Mouse (Mus musculus): ENCODE results near the gene Gm11627. TPM values are rescaled to one million over a fixed set of nuclear protein-coding genes. Genes with fewer than 3 reads are reported as not detected.

Gene Gm11627
- total RNA-seq, 2 experiments from 2014 or later, result 0.69 TPM; not detected in 1

- no peak for DNase-seq
Observed at GRCm38 (mm10) chr11:102602816-102603495, 23.7 kb upstream of the Gm11627 start.

DNA sequence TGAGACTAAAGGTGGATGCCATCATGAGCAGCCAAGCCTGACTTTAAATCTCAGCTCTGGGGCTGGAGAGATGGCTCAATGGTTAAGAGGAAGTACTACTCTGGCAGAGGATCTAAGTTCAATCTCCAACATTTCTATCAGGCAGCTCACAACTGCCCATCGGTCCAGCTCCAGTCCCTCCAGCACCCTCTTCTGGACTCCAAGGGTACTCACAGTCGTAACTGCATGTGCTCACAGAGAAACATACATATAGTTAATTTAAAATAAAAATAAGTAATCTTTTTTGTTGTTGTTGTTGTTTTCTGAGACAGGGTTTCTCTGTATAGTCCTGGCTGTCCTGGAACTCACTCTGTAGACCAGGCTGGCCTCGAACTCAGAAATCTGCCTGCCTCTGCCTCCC is 20.7 kb upstream of the Gm11627 start:
- DNase-seq, result no peak

DNA sequence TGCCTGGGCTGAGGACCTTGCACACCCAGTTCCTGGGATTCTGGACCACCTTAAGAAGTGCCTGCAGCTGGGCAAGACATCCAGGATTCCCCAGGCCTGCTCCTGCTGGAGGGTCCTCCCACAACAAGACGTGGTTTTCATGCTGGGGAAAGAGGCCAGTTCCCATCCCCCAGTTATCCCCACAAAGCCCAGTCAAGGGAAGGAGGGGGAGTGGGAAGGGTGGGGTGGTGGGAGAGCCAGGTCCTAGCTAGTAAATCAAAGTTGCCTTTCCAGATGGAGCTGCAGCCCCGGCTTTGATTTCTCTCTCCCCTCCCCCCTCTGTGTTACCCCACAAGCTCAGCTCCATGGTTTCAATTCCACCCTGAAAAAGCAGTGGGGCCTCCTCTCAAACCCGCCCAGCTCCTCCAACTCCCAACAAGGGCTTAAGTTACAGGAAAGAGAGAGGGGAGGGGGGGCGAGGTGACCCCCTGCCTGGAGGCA is 16.1 kb upstream of the Gm11627 start:
- DNase-seq, result no peak

- no peak for DNase-seq
Observed at GRCm38 (mm10) chr11:102587554-102587953, 8.3 kb upstream of the Gm11627 start.

GRCm38 (mm10) chr11:102586445-102587130 is 7.3 kb upstream of the Gm11627 start:
- DNase-seq, result no peak

- no peak for DNase-seq
Observed at GRCm38 (mm10) chr11:102582736-102583135, 3.5 kb upstream of the Gm11627 start.

DNA sequence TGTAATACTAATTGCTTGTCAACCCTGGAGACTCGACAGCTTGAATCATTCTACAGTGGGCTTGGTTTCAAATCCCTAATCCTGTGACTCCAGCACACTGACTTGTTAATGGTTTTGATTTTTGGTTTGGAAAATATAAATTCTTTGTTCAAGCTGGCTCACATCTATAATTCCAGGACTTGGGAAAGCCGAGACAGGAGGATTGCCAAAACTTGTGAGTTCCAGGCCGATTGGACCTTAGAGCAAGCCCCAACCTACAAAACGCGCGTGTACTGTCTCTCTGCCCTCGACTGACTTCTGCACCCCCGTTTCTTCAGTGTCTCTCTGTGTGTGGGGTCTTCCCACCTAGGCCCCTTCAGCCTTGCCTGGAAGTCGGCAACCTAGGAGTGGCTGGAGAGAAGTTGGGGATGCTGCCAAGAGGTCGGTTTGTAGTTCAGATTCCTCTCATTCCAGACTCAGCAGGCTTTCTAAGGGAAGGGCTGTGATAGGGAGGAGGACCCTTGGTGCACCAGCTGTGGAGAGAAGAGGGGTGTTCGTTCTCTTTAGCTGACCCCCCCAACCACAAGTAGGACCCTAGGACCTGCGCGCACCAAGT is 2.9 kb upstream of the Gm11627 start:
- DNase-seq, result peak in 1 of 2 experiments; percentile 18

- peak in 1 of 2 experiments; percentile 9 for DNase-seq
Observed at GRCm38 (mm10) chr11:102581281-102582015, 2.2 kb upstream of the Gm11627 start.

GRCm38 (mm10) chr11:102580034-102580330 is 721 bp upstream of the Gm11627 start:
- DNase-seq, result no peak

DNA sequence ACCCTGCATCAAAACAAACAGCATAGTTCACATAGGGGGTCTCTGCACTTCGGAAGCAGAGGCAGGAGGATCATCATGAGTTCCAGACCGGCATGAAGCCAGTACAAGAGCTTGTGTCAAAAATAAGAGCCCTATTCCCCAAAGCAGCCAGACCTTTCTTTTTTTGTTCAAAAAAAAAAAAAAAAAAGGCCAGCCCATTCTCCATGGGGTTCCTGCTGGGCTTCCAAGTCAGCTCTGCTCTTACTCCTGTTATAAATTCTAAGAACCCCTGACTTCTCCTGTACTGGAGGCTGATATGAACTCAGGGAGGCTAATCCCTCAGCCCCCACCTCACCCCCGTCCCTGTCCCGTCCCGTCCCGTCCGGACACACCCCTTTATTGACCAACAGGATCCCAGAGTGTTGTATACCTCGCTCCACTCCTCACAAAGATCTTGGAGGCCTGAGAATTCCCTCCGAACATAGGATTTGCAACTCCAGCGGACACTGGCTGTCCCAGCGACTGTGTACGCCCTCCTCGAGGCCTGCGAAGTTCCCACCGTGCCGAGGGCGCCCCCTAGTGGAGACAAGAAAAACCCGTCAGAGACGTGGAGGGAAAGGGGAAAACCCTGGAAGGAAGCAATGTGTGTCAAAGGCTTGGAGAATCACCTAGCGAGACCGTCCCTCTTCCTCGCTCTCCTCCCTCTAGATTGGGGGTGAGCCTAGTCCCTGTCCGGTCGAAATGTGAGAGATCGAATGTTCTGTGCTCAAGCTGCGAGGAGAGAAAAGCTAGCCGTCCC is 731 bp downstream of the Gm11627 start:
- peak; percentile 87 to 92 for DNase-seq

GRCm38 (mm10) chr11:102576050-102576754 is 3.1 kb downstream of the Gm11627 start:
- no peak for DNase-seq

- no peak for DNase-seq
Observed at GRCm38 (mm10) chr11:102575034-102575433, 4.2 kb downstream of the Gm11627 start.

DNA sequence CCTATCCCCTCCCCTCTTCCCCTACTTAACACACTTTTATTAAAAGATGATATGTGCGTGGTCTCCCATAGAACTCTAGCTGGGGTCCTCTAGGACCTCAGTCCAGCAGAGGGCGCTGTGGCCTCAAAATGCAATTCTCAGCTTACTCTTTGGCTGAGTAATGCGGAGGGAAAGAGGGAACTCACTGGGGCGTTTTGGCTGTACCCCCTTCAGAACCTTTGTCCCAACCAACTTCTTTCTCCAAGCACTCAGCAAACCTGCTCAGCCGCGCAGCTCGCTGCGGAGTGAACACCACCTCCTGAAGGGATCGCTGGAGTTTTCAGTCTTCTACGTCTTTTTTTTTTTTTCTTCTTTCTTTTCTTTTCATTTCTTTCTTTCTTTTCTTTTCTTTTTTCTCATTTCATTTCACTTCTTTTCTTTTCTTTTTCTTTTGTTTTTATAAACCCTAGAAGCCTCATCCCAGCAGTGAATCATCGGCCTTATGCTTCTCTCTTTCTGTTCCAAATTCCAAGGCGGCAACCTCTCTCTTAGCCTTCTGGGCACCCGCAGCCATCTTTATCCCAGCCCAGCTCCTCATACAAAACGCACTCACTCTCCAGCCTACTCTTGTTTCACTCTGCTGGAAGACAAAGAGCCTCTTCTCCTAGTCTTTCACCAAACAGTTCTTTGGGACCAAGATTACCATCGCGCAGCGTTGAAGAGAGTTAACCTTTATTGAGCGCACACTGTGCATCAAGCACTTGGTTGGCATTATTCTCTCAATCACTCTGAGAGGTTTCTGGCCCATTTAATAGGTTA is 6.2 kb downstream of the Gm11627 start:
- DNase-seq, result peak; percentile 90 to 92

DNA sequence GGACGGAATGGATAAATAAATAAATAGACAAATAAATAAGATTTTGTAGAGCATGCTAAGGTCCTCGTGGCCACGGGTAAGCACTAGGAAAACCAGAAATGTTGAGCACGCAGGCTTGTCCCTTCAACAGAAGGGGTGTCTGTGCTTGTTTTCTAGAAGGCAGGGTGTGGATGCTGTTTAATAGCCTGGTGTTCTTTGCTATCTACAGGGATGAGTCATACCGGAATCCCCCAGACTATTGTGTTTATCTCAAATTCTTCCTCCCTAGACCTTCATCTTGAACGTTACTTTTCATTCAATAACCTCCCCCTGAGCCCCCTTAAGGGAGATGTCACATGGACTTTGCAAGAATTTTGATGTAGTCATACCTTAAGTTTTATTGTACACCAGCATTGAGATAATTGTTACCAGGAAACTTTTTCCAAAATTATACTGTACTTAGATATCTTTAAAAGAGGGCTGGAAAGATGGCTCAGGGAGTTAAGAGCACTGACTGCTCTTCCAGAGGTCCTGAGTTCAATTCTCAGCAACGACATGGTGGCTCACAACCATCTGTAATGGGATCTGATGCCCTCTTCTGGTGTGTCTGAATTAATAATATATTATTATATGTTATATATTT is 10.4 kb downstream of the Gm11627 start:
- DNase-seq, result no peak

- peak in 1 of 2 experiments; percentile 16 for DNase-seq
Observed at GRCm38 (mm10) chr11:102568191-102568590, 11.1 kb downstream of the Gm11627 start.

- no peak for DNase-seq
Observed at GRCm38 (mm10) chr11:102567723-102568122, 11.5 kb downstream of the Gm11627 start.

- no peak for DNase-seq
Observed at GRCm38 (mm10) chr11:102567157-102567556, 12.1 kb downstream of the Gm11627 start.

- DNase-seq, result no peak
Observed at GRCm38 (mm10) chr11:102566290-102566689, 13.0 kb downstream of the Gm11627 start.

DNA sequence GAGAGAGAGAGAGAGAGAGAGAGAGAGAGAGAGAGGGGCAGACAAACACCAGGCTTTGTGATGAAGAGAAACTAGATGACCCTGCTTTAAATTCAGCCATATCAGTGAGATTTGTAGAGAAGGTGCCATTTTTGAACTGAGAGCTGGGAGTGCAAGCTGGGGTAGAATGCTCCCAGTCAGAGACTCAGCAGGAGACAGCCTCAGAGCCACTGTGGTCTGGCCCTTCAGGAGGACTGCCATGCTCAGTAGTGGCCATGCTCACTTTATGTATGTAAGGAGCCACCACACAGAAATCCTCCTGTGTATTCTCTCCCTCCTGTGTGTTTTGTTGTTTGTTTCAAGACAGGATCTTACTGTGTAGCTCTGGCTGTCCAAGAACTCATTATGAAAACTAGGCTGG is 13.5 kb downstream of the Gm11627 start:
- no peak for DNase-seq

Measured in adrenal gland, postnatal 36 days (tissue).